ENCODE assay signal across 12 mouse cellular contexts in the genomic region with DNA sequence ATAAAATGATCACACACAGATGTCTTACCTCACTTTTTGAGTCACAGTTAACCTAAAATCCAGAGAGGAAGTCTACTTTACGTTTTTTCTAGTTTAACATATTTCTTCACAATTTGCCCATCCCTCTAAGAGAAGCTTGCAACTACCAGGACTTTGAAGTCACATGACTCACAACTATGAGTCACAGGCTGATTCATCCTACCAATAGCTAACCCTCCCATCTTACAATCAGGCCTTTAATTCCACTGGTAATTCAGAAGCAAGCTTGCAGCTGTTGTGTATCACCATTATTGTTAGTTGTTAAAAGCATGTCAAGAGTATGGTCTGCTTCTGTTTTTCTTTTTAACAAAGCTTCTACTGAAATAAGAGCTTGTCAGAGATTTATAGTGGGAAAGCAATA. TPM values are rescaled to one million over a fixed set of nuclear protein-coding genes. Genes with fewer than 3 reads are reported as not detected.
A peak's percentile ranks its signal among the peaks of the same experiment; 100 is the strongest.
DNase-seq lines count a peak whose midpoint lies in the region.
"Had no signal": no experiment of that assay in that cellular context is flagged by ENCODE, and none has a peak within 500 bp of the region (broad histone marks: within the 10 kb centered on the region; RNA-seq: fewer than 3 reads in every experiment).

No protein-coding gene starts in this region.

- intact Hi-C loops in heart, postnatal 14 days (cut with DNase I), result no loop called here

- DNase-seq in heart, adult 9 months (ENCODE audit: low spot score in 2 of 2), result peak; percentile 44 to 52
- DNase-seq in heart, postnatal 14 days, result no peak
- peak; percentile 25 for DNase-seq in 3134 (ENCODE audit: extremely low read depth, insufficient read length, low spot score)
- peak; percentile 71 for DNase-seq in CD4-positive, CD25-positive, alpha-beta regulatory T cell, adult 2 months (ENCODE audit: low read depth, low spot score)
- DNase-seq in fibroblast of lung, adult 2 months (ENCODE audit: low read depth), result peak; percentile 59
- no peak for DNase-seq in retina, postnatal 1 day
- DNase-seq in thymus, postnatal 4 days, result no peak
- no peak for DNase-seq in thymus, postnatal 36 days
- DNase-seq: cerebellum, adult 2 months; gastrocnemius, postnatal 14 days; liver, embryonic 13.5 days had no signal

RNA-seq across cellular contexts. Expression of a gene that starts 26.8 kb away (rescaled TPM):
- 1 to 10 TPM in 1 of 2 experiments, under 1 TPM in 1; 0.38 to 2.6 TPM for total RNA-seq in heart, postnatal 14 days (2021)

RNA-seq across cellular contexts. Expression of a gene that starts 38.2 kb away (rescaled TPM):
- total RNA-seq in heart, postnatal 14 days (2021), result 1 to 10 TPM in 1 of 2 experiments, under 1 TPM in 1; 0.85 to 1.2 TPM
- total RNA-seq: hematopoietic stem cell, adult 5-6 weeks had no signal

Comparison
In these comparisons a context has a peak if more than half of its experiments do, and no peak if none do; other contexts are left out.
1. DNase-seq: peak in heart, adult 9 months (2 of 2), 3134 (single experiment), CD4-positive, CD25-positive, alpha-beta regulatory T cell, adult 2 months (single experiment) and fibroblast of lung, adult 2 months (single experiment); none in heart, postnatal 14 days (0 of 2), retina, postnatal 1 day (single experiment), thymus, postnatal 4 days (single experiment) and thymus, postnatal 36 days (0 of 2).